In the genomic region with DNA sequence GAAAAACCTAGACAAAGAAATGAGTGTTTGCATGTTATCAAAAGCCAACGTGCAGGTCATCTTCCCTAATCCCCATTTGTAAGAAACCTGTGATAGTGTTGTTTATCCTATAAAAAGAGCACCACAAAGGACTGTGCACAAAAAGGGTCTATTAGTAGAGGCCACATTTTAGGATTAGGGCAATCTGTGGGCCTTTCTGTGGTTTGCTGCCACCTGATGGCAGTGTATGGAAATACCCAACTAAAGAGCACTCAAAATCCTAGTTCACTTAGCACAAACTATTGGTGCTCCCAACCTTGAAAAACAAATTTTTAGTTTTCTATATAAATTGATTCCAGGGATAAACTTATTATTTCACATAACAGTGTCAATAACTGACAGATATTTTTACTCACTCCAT, we compare ENCODE assay signal across 8 mouse cellular contexts. TPM values are rescaled to one million over a fixed set of nuclear protein-coding genes. Genes with fewer than 3 reads are reported as not detected.
DNase-seq lines count a peak whose midpoint lies in the region; ATAC-seq and TF ChIP-seq lines count a peak whose summit lies in the region.

No protein-coding gene starts in this region.

- ATAC-seq in G1E (ENCODE audit: extremely low read depth, insufficient number of reproducible peaks, low FRiP score, poor library complexity, severe bottlenecking): no peak
- ATAC-seq in granulocyte monocyte progenitor cell, adult 5-6 weeks (replicated peaks; ENCODE audit: poor library complexity, severe bottlenecking): peak; percentile 58

- intact Hi-C loops in heart, postnatal 25 days (cut with DNase I): no loop called here
- intact Hi-C loops in left cerebral cortex, postnatal 10 days (cut with DNase I): no loop called here

- peaks cover 3% of the 10 kb centered on the region; the same call in 1 of the 2 replicates for H3K4me1 ChIP-seq in G1E (ENCODE audit: insufficient read depth, low read depth, low read length)

- H3K27me3 ChIP-seq in G1E (ENCODE audit: insufficient read depth, low read length): no peaks in the 10 kb centered on the region

- no peaks in the 10 kb centered on the region for H3K9me3 ChIP-seq in G1E (replicated peaks)

- TF ChIP-seq CTCF in G1E (IDR thresholded peaks at IDR 0.05; ENCODE audit: low read depth, low read length): peak; percentile 53; the same call in 1 of the 2 replicates

- peak; percentile 13 to 44 for DNase-seq in heart, adult 18-20 months
- no peak for DNase-seq in heart, postnatal 25 days (ENCODE audit: low spot score)
- DNase-seq in 3T3-L1 (ENCODE audit: low read depth, low spot score) (peak; percentile 65), G1E (ENCODE audit: low spot score) (peak; percentile 22)
- peak; percentile 27 for DNase-seq in thymus, postnatal 25 days
- no peak for DNase-seq in urinary bladder, adult 2 months (ENCODE audit: low spot score)
- no peak for DNase-seq in left cerebral cortex, postnatal 10 days (ENCODE audit: extremely low spot score in 1 of 2, low spot score in 2 of 2)

- peaks cover 64% of the 10 kb centered on the region for H3K36me3 ChIP-seq in G1E (replicated peaks)

- no peak overlapping the region for H3K4me3 ChIP-seq in G1E (ENCODE audit: low read depth, low read length)

RNA-seq across cellular contexts. Expression of a gene that starts 11.8 kb away (rescaled TPM):
- 10 to 100 TPM; 20.0 to 22.1 TPM for total RNA-seq in heart, adult 18-20 months (2021)
- total RNA-seq in heart, postnatal 25 days (2021): 10 to 100 TPM; 19.1 to 19.2 TPM
- 59.9 and 73.0 TPM in 2 replicates for total RNA-seq in G1E (2014; fragmentation: Nextera tagmentation)
- 31.7 and 38.1 TPM in 2 replicates for total RNA-seq in G1E (2017)
- polyA plus RNA-seq in G1E (2012): 17.2 and 17.6 TPM in 2 replicates
- 29.5 and 30.5 TPM in 2 replicates for total RNA-seq in granulocyte monocyte progenitor cell, adult 5-6 weeks (2014; fragmentation: Nextera tagmentation)
- total RNA-seq in granulocyte monocyte progenitor cell, adult 5-6 weeks (2017): 38.2 and 54.1 TPM in 2 replicates
- 17.4 and 17.9 TPM in 2 replicates for polyA plus RNA-seq in urinary bladder, adult 2 months (2012; rRNA removed)
- 10 to 100 TPM; 46.2 to 49.6 TPM for total RNA-seq in left cerebral cortex, postnatal 10 days (2021)

RNA-seq across cellular contexts. Expression of a gene that starts 12.0 kb away (rescaled TPM):
- total RNA-seq in heart, adult 18-20 months (2021): 1 to 10 TPM; 5.3 TPM
- total RNA-seq in heart, postnatal 25 days (2021): 1 to 10 TPM; 4.6 to 4.8 TPM
- total RNA-seq in G1E (2014; fragmentation: Nextera tagmentation) (11.7 and 13.7 TPM in 2 replicates), G1E (2017) (8.6 and 10.6 TPM in 2 replicates)
- polyA plus RNA-seq in G1E (2012): 0.25 and 0.29 TPM in 2 replicates
- total RNA-seq in granulocyte monocyte progenitor cell, adult 5-6 weeks (2014; fragmentation: Nextera tagmentation): 10.9 and 12.9 TPM in 2 replicates
- 10.3 and 11.5 TPM in 2 replicates for total RNA-seq in granulocyte monocyte progenitor cell, adult 5-6 weeks (2017)
- 6.5 and 7.9 TPM in 2 replicates for polyA plus RNA-seq in urinary bladder, adult 2 months (2012; rRNA removed)
- 1 to 10 TPM; 6.1 to 7.4 TPM for total RNA-seq in left cerebral cortex, postnatal 10 days (2021)

RNA-seq across cellular contexts. Expression of a gene that starts 48.4 kb away (rescaled TPM):
- 10 to 100 TPM; 25.3 to 30.5 TPM for total RNA-seq in heart, adult 18-20 months (2021)
- total RNA-seq in heart, postnatal 25 days (2021): 10 to 100 TPM; 27.3 to 32.6 TPM
- total RNA-seq in G1E (2014; fragmentation: Nextera tagmentation) (18.7 and 21.9 TPM in 2 replicates), G1E (2017) (18.8 and 20.5 TPM in 2 replicates)
- polyA plus RNA-seq in G1E (2012): 4.4 and 7.3 TPM in 2 replicates
- 16.3 and 19.8 TPM in 2 replicates for total RNA-seq in granulocyte monocyte progenitor cell, adult 5-6 weeks (2014; fragmentation: Nextera tagmentation)
- 16.1 and 19.4 TPM in 2 replicates for total RNA-seq in granulocyte monocyte progenitor cell, adult 5-6 weeks (2017)
- 22.5 and 26.4 TPM in 2 replicates for polyA plus RNA-seq in urinary bladder, adult 2 months (2012; rRNA removed)
- 10 to 100 TPM; 21.4 to 21.6 TPM for total RNA-seq in left cerebral cortex, postnatal 10 days (2021)

Comparison
In these comparisons a context has a peak if more than half of its experiments do, and no peak if none do; other contexts are left out.
1. DNase-seq: peak in heart, adult 18-20 months (2 of 2), 3T3-L1 (single experiment), G1E (single experiment) and thymus, postnatal 25 days (single experiment); none in heart, postnatal 25 days (single experiment), urinary bladder, adult 2 months (single experiment) and left cerebral cortex, postnatal 10 days (0 of 2).